Mouse (Mus musculus) thymus, adult 2 months (tissue): ENCODE results near the gene Ift88.

Source experiments
- CTCF ChIP-seq: fragments of 200-500 bp; IDR thresholded peaks from 2 replicates; pipeline ENCODE4 v1.5.1; 2012; ENCODE audit warnings: mild to moderate bottlenecking, control low read depth, low read length, moderate library complexity, borderline replicate concordance; ENCODE audit not compliant: control insufficient read depth, poor library complexity, insufficient read depth; ENCODE audit errors: extremely low read depth
- POLR2A ChIP-seq: fragments of 200-500 bp; IDR thresholded peaks from 2 replicates; pipeline ENCODE4 v1.6.1; 2012; ENCODE audit warnings: mild to moderate bottlenecking, low read length, control low read depth, moderate library complexity; ENCODE audit not compliant: control insufficient read depth, poor library complexity, insufficient read depth; ENCODE audit errors: extremely low read depth

DNA sequence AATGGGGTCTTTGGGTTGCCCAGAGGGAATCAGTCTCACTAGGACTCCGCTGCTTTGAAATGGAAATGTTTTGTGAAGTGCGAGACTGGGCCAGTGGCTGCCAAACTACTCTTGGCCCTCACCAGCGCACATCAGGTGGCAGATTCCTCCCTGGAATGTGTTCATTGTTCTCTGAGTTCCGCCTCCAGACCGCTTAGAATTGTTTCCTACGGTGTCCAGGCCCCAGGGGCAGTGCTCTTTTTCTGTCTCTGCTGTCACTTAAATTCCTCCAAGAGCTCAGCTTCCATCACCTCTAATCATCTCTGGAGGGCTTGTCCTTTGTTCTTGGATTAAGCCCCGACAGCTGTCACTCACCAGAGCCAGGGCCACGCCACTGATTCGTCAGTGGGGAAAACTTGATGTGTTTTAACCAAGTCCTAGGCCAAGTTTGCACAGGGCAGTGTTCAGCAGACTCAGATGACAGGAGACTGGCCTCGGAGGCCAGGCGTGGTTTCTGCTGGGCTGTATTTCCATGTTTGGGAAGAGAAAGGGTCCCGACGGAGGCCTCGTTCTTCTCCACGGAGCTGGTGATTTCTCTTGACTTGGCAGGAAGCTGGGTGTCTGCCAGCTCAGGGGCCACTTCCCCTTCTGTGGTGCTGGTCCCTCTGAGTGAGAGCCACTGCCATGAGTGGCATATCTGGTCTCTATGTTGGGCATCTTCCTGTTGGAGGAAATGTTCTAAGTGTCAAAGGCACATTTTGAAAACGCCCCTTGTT lies 113.6 kb downstream of the Ift88 start:
- no peak for TF ChIP-seq CTCF
- TF ChIP-seq POLR2A: no peak
